Mouse (Mus musculus) kidney, adult 2 months (tissue): ENCODE data around the gene Fbxo8.

Source experiments
- CTCF ChIP-seq: fragments of 200-500 bp; conservative IDR thresholded peaks from 2 replicates; pipeline ENCODE4 v1.5.1; 2011; ENCODE audit warnings: low read depth, mild to moderate bottlenecking, control low read depth, low read length, moderate library complexity, mixed read lengths; ENCODE audit not compliant: insufficient read depth, insufficient read length
- POLR2A ChIP-seq: fragments of 200-500 bp; IDR thresholded peaks from one replicate; pipeline ENCODE4 v1.6.1; 2011; ENCODE audit warnings: low read depth, low read length, control low read depth

- TF ChIP-seq CTCF (no peak), POLR2A (no peak)
These were observed 38.1 kb downstream of the Fbxo8 start for GRCm38 (mm10) chr8:56589004-56589403.
